Mouse (Mus musculus) fibroblast of lung, adult 2 months (primary cell): ENCODE results near the gene Zfp646.
"Not testable (repeated sequence)": the region's sequence is repeated elsewhere in the genome, so short reads cannot be mapped to it uniquely, and the experiment has no call there.

Source experiments
- DNase-seq: peaks from one replicate; pipeline ENCODE4 v3.0.0-alpha.2; 2011; ENCODE audit warnings: low read depth

Zfp646 gene

DNA sequence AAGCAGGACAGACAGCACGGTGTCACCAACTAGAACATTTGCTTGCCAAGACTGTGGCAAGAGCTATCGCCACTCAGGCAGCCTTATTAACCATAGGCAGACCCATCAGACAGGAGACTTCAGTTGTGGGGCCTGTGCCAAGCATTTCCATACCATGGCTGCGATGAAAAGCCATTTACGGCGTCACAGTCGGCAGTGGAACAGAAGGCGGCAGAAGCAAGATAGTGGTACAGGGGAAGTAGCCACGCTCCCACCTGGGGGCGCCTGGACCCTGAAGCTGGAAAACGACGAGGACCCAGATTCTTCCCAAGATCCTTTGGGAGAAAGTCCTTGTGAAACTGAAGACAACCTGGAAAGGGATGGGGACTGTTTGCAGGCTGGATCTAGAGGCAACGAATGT lies 4.4 kb downstream of the Zfp646 start:
- no peak for DNase-seq

DNA sequence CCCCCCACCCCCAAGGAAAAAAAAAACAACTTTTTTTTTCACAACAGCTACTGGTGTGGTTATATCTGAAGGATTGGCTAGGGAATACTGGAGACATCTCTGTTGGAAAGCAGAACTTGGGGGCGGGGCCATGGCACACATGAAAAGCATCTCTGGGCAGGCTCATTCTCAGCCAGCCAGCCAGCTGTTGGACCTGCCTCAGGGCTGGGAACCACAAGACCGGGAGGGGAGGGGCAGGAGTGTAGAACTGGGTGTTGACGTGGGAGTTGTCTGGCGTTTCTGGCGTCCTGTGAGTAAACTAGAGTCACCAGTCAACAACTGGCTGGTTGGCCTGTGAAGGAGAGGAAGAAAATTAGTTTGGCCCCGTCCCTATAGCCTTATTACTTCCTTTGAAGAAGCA lies 9.9 kb downstream of the Zfp646 start:
- peak; percentile 60 for DNase-seq

DNA sequence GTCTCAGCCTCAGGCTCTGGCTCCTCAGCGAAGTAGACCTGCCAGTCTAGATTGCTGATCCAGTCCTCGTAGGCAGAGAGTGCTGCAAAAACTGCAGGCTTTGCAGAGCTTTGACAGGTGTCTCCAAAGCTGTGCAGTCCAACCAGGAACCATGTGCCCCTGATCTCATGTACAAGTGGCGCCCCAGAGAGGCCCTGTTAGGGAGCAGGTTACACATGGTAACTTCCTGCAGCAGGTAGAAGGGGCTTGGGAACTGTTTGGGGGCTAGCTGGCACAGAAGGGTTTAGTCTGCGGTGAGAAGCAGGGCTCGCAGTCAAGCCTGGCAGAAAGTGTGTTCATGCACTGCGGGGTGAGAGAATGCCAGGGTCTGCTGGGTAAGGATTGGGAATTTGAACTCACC lies 10.5 kb downstream of the Zfp646 start:
- DNase-seq = no peak

DNA sequence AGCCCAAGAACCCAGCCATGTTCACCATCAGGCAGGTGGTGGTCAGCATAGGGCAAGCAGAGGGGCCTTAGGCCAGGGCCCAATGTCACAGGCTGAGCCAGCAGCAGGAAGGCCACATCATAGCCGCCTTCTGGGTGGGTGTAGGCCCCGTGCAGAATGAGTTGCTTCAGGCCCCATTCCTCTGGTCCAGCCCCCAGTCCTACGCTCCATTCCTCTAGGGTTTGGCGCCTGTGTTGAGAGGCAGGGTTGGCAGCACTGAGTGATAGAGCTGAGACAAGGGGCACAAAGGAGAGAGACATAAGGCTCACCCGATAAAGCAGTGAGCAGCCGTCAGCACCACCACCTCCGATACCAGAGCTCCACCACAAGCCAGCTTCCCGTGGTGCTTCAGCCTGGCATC lies 11.2 kb downstream of the Zfp646 start:
- DNase-seq = no peak

DNA sequence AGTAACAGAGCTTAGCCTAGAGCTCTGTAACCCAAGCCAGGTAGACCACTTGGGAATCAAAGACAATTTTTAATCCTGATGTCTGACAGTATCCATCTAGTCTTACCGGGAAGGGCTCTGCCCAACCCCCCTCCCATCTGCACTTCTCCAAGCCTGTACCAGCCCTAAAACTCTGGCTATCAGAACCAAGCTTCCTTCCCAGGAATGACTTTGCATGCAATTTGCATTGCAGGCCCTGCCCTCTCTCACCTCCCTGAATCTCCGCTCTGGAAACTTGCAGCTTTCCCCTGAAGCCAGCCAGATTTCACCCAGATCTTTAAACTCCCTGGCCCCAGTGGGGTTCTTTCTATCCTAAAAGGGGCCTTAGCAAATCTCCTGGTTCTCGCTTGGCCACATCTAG lies 11.8 kb downstream of the Zfp646 start:
- DNase-seq = no peak

DNA sequence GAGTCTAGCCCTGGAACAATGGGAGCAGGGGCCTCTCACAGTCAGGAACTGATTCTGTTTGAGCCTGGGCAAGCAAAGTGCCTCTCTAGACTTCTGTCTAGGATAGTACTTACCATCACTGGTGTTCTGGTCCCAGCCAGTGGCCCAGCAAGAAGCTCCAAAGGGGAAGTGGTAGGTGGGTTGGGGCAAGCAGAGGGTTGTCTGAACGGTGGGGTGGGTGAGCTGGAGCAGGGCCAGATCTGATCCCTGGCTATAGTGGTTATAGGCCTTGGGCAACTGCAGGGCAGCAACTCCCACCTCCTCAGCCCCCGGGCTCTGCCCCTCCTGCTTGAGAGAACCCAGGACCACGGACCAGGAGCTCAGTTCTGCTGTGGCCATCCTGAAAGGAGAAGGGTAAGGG lies 12.8 kb downstream of the Zfp646 start:
- no peak for DNase-seq

DNA sequence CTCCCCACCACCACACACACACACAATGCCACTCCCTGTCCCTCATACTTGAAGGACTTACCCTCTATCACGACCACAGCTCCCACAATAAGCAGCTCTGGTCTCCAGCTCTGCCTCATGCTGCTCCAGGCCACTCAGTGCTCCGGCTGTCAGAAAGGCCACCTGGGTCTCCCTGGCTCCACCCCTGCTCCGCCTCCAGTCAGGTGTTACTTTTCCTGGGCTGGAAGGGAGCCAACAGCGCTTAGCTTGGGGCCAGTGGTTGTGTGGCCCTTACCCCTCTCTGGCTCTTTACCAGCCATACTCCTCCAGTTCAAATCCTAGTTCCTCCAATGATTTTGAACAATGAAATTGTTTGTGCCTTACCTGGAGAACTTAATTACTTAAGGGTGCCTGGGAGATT lies 14.8 kb downstream of the Zfp646 start, which contains the start of gene Prss53:
Gene Prss53 (minus strand): TSS at position 173 of the 400 bp plus-strand sequence.
- no peak for DNase-seq

DNA sequence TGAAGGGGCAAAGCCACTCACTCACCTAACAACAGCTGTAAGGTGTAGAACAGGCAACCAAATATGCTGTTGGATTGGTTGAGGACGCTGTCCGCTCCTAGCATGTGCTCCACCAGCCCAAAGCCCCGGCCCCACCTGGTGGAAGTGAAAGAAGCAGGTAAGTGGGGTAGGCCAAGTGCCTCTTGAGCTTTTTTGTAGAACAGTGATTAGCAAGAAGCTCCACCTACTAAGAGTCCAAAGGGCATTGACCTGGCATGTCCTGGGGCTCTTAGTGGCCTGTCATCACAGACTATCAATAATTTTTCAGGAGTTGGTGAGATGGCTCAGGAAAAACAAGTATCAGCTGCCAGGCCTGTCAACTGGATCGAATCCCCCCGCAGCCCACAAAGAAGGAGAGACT lies 18.5 kb downstream of the Zfp646 start:
- DNase-seq = no peak

DNA sequence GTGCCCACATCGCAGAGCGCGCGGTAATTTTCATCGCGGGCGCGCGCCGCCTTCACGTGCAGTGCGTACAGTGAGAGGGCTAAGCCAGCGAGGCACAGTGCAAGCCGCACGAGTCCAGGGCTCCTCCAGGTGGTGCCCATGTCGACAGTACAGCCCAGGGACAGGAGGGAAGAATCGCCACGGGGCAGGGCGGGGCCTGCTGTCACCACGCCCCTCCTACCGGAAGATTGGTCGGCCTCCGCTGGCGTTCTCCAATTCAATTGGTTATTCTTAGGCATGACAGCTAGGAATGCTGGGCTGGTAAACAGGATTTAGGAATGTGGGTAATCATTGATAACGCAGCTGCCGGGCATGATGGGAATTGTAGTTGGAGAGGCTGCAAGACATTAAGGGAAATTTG lies 19.4 kb downstream of the Zfp646 start, which contains the start of the genes Gm21974 and Vkorc1:
Gene Gm21974 (minus strand): TSS at position 13 of the 400 bp plus-strand sequence.
Gene Vkorc1 (minus strand): TSS at position 176 of the 400 bp plus-strand sequence.
- DNase-seq = peak; percentile 96

DNA sequence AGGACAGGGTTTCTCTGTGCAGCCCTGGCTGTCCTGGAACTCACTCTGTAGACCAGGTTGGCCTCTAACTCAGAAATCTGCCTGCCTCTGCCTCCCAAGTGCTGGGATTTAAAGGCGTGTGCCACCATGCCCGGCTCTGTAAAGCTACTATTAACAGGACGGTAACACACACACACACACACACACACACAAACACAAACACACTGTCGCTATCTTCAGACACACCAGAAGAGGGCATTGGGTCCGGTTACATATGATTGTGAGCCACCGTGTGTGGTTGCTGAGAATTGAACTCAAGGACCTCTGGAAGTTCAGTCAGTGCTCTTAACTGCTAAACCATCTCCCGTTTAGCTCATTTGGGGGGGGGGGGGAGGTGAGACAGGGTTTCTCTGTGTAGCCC lies 19.9 kb downstream of the Zfp646 start:
- DNase-seq = not testable (repeated sequence)

DNA sequence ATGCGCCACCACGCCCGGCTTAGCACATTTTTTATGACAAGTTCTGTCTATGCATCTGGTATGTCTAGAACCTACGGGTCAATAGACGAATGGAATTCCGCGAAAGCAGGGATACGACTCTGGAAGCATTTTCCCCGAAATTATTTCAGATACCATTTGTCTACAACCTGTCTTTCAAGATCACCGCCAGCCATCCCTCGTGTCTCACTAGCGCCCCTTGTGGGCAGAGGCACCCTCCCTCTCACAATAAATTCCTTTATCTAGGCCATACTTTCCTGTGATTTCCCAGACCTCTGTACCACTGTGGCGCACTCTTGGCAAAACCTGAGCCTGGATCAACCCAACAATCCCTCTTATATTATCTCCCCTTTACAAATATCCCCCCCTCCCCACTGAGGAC lies 20.4 kb downstream of the Zfp646 start:
- no peak for DNase-seq

DNA sequence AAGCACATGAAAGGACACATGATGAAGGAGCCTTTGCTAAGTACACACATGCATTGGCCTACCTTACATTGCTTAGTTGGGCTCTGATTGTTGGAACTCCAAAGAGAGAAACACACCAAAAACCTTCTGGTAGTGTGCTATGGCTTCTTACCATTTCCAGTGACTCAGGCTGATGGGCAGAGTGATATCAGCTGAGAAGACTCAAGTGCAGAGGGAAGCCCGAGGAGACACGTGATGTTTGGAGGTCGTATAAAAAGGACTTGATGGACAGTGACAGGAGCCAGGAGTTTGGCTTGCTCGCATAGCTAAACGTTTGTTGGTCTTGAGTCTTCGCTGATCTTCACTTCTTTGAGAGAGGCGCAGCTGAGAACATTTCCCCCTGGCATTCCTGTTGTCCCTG lies 21.5 kb downstream of the Zfp646 start:
- DNase-seq = no peak

DNA sequence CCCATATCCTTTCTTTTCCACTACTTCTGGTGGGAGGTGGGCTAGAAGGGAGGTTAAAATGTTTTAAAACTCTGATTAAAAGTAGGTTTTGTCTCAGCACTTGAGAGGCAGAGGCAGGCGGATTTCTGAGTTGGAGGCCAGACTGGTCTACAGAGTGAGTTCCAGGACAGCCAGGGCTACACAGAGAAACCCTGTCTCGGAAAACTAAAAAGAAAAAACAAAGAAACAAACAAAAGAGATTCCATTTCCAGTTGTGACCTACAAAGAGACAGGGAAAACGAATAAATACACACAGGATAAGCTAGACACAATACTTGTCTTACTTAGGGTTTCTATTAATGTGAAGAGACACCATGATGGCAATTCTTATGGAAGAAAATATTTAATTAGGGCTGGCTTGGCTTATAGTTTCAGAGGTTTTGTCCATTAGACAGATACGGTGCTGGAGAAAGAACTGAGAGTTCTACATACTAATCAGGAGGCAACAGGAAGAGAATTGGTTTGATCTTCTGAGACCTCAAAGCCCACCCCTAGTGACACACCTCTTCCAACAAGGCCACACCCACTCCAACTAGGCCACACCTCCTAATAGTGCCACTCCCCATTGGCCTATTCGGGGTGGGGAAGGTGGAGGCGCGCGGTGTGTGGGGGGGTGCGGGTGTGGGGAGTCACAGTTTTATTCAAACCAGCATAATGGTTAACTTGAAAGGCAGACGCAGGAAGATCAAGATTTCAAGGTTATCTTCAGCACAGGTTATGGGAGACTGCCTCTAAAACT lies 22.3 kb downstream of the Zfp646 start:
- no peak for DNase-seq

DNA sequence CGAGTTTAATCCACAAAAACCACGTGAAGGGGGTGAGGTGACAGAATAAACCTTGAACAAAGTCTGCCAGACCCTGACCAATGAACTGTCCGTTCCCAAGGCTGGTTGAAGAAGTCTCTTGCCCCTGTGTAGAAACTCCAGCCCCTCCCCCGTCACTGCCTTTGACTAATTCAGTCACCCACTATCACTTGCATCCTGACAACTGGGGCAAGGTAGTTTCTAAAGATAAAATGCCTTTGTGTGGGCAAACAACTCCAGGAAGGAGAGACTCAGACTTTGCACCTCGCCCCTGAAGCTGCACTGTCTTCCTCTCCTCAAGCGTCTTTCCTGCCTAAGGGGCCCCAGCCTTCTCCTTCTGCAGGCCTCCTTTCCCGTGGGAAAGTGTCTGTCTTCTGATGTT lies 24.0 kb downstream of the Zfp646 start:
- no peak for DNase-seq

DNA sequence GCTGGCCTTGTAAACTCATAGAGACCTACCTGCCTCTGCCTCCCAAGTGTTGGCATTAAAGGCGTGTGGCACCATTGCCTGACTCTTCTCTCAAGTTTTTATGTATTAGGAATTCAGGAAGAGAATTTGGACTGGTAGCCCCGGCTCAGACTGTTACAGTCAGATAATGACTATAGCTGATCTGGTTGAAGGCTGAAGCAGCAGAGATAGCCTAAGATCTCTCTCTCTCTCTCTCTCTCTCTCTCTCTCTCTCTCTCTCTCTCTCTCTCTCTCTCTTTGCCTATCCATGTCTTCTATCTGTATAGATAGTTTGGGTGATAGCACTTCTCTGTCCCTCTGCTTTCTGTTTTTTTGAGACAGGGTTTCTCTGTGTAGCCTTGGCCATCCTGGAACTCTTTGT lies 25.8 kb downstream of the Zfp646 start:
- no peak for DNase-seq

DNA sequence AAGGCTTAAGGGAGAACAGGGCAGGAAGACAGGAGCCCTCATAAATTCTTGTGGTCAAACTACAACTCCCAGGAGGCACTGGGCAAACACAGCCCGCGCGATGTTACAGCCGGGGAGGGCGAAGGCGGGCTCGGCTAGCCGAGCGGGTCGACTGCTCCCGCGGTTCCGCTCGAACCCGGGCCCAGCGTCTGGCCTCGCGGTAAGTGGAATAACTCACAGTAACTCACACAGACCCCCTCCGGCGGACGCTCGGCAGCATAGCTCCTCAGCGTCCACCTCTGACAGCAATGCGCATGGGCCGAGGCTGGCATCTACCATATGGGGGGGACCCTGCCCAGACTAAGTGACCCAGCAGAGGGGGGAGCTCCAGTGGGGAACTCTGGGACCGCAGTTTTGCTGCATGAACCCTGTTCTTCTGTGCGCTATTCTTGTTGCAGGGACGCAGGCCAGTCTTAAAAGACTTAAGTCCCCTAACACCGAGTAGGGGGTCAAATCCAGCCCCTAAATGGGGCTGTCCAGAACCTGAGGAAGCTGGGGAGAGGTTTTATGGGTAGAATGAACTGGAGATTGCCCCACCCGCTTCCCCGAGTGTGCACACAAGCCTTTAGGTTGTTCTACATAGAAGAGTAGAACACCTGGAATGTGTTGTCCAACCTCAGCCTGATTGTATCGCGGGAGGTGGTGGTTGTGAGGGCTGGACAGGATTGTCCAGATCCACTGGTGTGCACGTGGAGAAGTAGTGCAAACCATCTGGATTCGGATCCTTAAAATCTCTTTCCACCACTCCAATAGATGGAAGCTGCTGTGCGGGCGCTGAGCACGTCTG lies 28.2 kb downstream of the Zfp646 start, which contains the start of gene Bckdk:
Gene Bckdk (plus strand): TSS at position 112 of the 826 bp plus-strand sequence.
- peak; percentile 46 for DNase-seq

DNA sequence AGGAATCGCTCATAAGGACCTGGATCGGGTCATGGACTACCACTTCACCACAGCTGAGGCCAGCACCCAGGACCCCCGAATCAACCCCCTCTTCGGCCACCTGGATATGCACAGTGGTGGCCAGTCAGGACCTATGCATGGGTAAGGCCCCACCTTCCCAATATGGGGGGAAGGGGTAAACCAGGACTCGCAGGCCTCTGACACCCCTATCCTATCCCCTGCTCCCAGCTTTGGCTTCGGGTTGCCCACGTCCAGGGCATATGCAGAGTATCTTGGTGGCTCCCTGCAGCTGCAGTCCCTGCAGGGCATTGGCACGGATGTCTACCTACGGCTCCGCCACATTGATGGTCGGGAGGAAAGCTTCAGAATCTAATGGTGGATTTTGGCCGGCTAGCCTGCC lies 31.9 kb downstream of the Zfp646 start:
- DNase-seq = no peak

DNA sequence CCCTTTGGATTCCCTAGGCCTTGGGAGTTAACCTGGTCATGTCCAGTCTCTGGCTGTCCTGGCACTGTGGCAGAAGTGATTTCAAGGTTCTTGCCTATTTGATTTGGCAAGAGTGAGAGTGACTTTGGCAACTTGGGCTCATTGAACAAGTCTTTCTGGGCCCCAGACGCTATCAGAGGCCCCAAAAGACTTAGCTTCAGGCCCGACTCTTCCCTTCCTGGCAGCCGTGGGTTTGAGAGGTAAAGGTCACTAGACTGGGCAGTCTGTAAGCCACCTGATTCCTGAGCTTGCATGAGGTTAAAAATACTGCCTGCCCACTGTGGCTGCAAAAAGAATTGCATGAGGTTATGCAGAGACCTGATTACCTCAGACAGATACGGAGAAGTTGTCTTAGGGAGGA lies 32.6 kb downstream of the Zfp646 start:
- no peak for DNase-seq

DNA sequence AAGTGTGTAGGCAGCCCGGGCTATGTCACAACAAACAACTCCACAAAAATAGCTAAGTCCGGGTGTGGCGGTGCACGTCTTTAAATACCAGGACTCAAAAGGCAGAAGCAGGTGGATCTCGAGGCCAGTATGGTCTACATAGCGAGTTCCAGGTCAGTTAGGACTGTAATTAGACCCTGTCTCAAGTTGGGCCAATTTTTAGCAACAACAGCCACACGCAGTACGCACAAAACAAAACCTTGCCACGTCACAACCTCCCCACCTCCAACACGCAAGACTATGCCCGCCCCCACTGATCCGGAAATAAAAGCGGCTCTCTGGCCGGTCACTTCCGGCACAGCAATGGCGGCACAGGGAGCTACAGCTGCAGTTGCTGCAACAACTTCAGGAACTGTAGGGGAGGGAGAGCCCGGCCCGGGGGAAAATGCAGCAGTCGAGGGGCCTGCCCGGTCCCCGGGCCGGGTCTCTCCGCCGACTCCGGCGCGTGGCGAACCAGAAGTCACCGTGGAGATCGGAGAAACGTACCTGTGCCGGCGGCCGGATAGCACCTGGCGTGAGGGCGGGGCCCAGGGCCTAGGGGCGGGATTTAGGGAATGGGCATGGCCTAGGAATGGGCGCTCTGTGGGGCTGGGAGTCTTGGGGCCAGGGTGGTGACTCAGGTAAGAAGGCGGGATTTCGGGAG lies 36.3 kb downstream of the Zfp646 start, which contains the start of gene Kat8:
Gene Kat8 (plus strand): TSS at position 327 of the 682 bp plus-strand sequence.
- DNase-seq = peak; percentile 75

DNA sequence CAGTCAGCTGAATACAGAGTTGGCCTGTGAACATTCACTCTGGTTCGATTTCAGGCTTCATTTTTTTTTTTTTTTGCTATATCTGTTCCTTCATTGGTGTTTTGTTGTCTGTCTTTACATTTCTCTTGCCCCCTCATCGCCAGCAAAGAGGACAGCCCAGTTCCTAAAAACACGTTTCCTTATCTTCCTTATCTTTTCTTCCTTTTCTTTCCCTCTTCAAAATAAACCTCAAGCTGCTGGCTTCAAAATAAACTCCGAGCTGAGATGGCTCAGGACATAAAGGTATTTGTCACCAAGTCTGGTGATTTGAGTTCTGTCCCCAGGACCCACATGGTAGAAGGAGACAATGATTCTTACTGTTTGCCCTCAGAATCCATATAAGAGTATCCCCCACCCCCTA lies 36.9 kb downstream of the Zfp646 start:
- DNase-seq = no peak

DNA sequence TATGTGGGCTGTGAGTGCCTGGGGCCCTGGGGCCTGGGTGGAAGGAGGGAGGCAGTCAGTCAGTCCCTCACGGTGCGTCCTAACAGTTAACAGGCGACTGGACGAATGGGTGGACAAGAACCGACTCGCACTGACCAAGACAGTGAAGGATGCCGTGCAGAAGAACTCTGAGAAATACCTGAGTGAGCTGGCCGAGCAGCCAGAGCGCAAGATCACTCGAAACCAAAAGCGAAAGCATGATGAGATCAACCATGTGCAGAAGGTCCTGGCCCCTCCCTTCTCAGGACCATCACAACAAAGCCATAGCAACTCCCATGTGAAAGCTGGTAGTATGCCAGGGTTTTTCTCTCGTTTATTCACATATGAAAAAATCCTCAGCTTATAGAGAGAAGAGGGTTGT lies 39.3 kb downstream of the Zfp646 start:
- no peak for DNase-seq

DNA sequence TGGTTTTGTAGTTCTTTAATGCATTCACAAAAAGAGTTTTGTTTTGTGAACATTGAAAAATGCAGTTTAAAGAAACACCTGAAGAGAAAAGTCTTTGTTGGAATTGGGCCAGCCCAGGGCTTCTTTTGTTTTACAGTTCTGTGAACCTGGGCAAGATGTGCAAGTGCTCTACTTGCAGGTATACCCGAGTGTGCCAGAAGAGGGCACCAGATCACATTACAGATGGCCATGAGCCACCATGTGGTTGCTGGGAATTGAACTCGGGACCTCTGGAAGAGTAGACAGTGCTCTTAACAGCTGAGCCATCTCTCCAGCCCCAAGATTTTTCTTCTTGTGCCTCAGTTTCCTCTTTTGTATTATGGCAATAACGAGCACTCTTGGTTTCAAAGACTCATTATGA lies 42.2 kb downstream of the Zfp646 start:
- DNase-seq = no peak
